Comparison of ENCODE assay signal across 7 mouse cellular contexts in the genomic region with DNA sequence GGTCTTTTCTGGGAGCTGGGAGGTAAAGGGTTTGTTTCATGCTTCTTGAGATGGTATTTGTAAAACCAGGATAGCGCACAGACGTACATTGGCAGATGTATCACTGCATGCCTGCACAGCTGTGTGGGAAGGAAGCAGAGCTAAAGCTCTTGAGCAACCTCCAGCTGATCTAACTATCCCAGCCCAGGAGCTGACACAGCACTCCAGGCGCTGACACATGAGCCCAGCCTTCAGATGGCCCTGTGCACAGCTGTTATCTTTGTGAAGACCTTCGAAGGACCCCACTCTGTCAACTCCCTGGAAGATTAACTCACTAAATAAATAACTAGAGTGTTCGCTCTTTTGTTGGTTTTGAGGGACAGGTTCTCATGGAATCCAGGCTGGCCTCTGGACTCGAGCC. TPM values are rescaled to one million over a fixed set of nuclear protein-coding genes. Genes with fewer than 3 reads are reported as not detected.
DNase-seq lines count a peak whose midpoint lies in the region; ATAC-seq and TF ChIP-seq lines count a peak whose summit lies in the region.

No protein-coding gene starts in this region.

- H3K27ac ChIP-seq in bone marrow macrophage, adult 2 months (ENCODE audit: insufficient read depth, low read depth, low read length) = peak overlapping the region; percentile 55; the same call in 1 of the 2 replicates
- H3K27ac ChIP-seq in liver, postnatal 0 days (ENCODE audit: low read depth) = no peak overlapping the region

- no peak overlapping the region for H3K9ac ChIP-seq in liver, postnatal 0 days (replicated peaks)

- H3K9me3 ChIP-seq in liver, postnatal 0 days (ENCODE audit: low read length) = no peaks in the 10 kb centered on the region

- TF ChIP-seq POLR2A in bone marrow macrophage, adult 2 months (IDR thresholded peaks at IDR 0.05; ENCODE audit: borderline replicate concordance, low read depth, low read length) = no peak

- peak; percentile 75 for ATAC-seq in liver, postnatal 0 days

- no peaks in the 10 kb centered on the region for H3K36me3 ChIP-seq in liver, postnatal 0 days (replicated peaks; ENCODE audit: insufficient read depth, low read length)

- peak; percentile 56 for DNase-seq in adrenal gland, adult 2 months
- DNase-seq in heart, postnatal 10 days = peak; percentile 45 to 52
- DNase-seq in liver, postnatal 0 days = peak; percentile 27
- DNase-seq in spleen, postnatal 36 days (ENCODE audit: low spot score in 2 of 2) = no peak
- DNase-seq in cerebellum, postnatal 25 days = no peak
- DNase-seq in spleen, postnatal 4 days (ENCODE audit: low spot score in 2 of 2) = no peak

- WGBS in liver, postnatal 0 days (ENCODE audit: insufficient replicate concordance) = 29% methylated on average over 6 of the region's 6 CpGs

- H3K4me2 ChIP-seq in liver, postnatal 0 days (ENCODE audit: low read depth, low read length) = no peak overlapping the region

- H3K4me1 ChIP-seq in bone marrow macrophage, adult 2 months (ENCODE audit: control insufficient read depth, insufficient read depth, low read length) = peaks cover 16% of the 10 kb centered on the region
- H3K4me1 ChIP-seq in liver, postnatal 0 days (ENCODE audit: insufficient read depth) = peaks cover 4% of the 10 kb centered on the region; the same call in 1 of the 2 replicates

- H3K4me3 ChIP-seq in bone marrow macrophage, adult 2 months (ENCODE audit: insufficient read depth, low read length) = no peak overlapping the region
- H3K4me3 ChIP-seq in liver, postnatal 0 days (ENCODE audit: low read depth, low read length) = no peak overlapping the region

- H3K27me3 ChIP-seq in liver, postnatal 0 days (ENCODE audit: insufficient read depth, low read length) = no peaks in the 10 kb centered on the region

- no peak for TF ChIP-seq EP300 in liver, postnatal 0 days (IDR thresholded peaks at IDR 0.05; ENCODE audit: low read depth)

- intact Hi-C loops in heart, postnatal 10 days (cut with DNase I) = no loop called here

- no peak for TF ChIP-seq CTCF in bone marrow macrophage, adult 2 months (IDR thresholded peaks at IDR 0.05; ENCODE audit: low read depth, low read length)
- no peak for TF ChIP-seq CTCF in liver, postnatal 0 days (IDR thresholded peaks at IDR 0.05; ENCODE audit: low read depth)

RNA-seq across cellular contexts. Expression of a gene that starts 48.4 kb away (rescaled TPM):
- total RNA-seq in adrenal gland, adult 2 months (2021) = 10 to 100 TPM; 18.9 to 21.8 TPM
- 25.0 and 26.8 TPM in 2 replicates for polyA plus RNA-seq in adrenal gland, adult 2 months (2012; rRNA removed)
- 48.7 and 58.0 TPM in 2 replicates for polyA plus RNA-seq in bone marrow macrophage, adult 2 months (2012; ENCODE audit: insufficient read depth, insufficient read length, missing spikeins)
- 10 to 100 TPM; 74.8 to 95.8 TPM for total RNA-seq in heart, postnatal 10 days (2021)
- polyA plus RNA-seq in liver, postnatal 0 days (2015; fragmentation: Nextera tagmentation; extraction: Ambion mirVana) = 10.3 and 11.1 TPM in 2 replicates

Comparison
In these comparisons a context has a peak if more than half of its experiments do, and no peak if none do; other contexts are left out.
1. DNase-seq: peak in adrenal gland, adult 2 months (single experiment), heart, postnatal 10 days (2 of 2) and liver, postnatal 0 days (single experiment); none in spleen, postnatal 36 days (0 of 2), cerebellum, postnatal 25 days (0 of 2) and spleen, postnatal 4 days (0 of 2).